Mouse (Mus musculus) hindbrain, embryonic 13.5 days (tissue): ENCODE measurements around the gene Nisch. TPM values are rescaled to one million over a fixed set of nuclear protein-coding genes. Genes with fewer than 3 reads are reported as not detected.

Source experiments
- ATAC-seq: fragments of 200-750 bp; cut with Nextera tagmentation; 2 replicates; pipeline ENCODE4 v1.8.0; 2017; ENCODE audit warnings: moderate TSS enrichment; ENCODE audit not compliant: low FRiP score
- H3K27ac ChIP-seq: fragments of 300-500 bp; sonication (generic); 2 replicates; pipeline ENCODE4 v1.5.1; 2015; ENCODE audit warnings: inconsistent platforms, mild to moderate bottlenecking, moderate library complexity
- H3K27me3 ChIP-seq: fragments of 300-500 bp; sonication (generic); 2 replicates; pipeline ENCODE4 v1.6.1; 2015; ENCODE audit warnings: mild to moderate bottlenecking, inconsistent platforms
- H3K36me3 ChIP-seq: fragments of 300-500 bp; sonication (generic); 2 replicates; pipeline ENCODE4 v1.6.1; 2015; ENCODE audit warnings: mild to moderate bottlenecking, inconsistent platforms
- H3K4me1 ChIP-seq: fragments of 300-500 bp; sonication (generic); replicated peaks from 2 replicates; pipeline ENCODE4 v1.6.1; 2015; ENCODE audit warnings: inconsistent platforms
- H3K4me2 ChIP-seq: fragments of 300-500 bp; sonication (generic); 2 replicates; pipeline ENCODE4 v1.6.1; 2015; ENCODE audit warnings: inconsistent platforms, mild to moderate bottlenecking, moderate library complexity
- H3K4me3 ChIP-seq: fragments of 300-500 bp; sonication (generic); 2 replicates; pipeline ENCODE4 v1.5.1; 2015; ENCODE audit warnings: mild to moderate bottlenecking, inconsistent platforms
- H3K9ac ChIP-seq: fragments of 300-500 bp; sonication (generic); 2 replicates; pipeline ENCODE4 v1.6.1; 2015; ENCODE audit warnings: mild to moderate bottlenecking, inconsistent platforms
- H3K9me3 ChIP-seq: fragments of 300-500 bp; sonication (generic); 2 replicates; pipeline ENCODE4 v1.6.1; 2016; ENCODE audit warnings: inconsistent platforms
- WGBS: fragments of 180-500 bp; shearing (Covaris S2); methylation state at CpG from one replicate; pipeline ENCODE4 v1.1.7; 2015; 5-methylcytosine and 5-hydroxymethylcytosine counted together
- polyA plus RNA-seq: library from polyadenylated mRNA; unstranded; fragments of >200 nt; fragmentation: Nextera tagmentation; extraction: Ambion mirVana; gene quantifications from 2 replicates; pipeline ENCODE4 v1.2.1, GENCODE M21; 2015

Gene Nisch
- polyA plus RNA-seq, 1 experiment from 2014 or later, result 315 TPM

DNA sequence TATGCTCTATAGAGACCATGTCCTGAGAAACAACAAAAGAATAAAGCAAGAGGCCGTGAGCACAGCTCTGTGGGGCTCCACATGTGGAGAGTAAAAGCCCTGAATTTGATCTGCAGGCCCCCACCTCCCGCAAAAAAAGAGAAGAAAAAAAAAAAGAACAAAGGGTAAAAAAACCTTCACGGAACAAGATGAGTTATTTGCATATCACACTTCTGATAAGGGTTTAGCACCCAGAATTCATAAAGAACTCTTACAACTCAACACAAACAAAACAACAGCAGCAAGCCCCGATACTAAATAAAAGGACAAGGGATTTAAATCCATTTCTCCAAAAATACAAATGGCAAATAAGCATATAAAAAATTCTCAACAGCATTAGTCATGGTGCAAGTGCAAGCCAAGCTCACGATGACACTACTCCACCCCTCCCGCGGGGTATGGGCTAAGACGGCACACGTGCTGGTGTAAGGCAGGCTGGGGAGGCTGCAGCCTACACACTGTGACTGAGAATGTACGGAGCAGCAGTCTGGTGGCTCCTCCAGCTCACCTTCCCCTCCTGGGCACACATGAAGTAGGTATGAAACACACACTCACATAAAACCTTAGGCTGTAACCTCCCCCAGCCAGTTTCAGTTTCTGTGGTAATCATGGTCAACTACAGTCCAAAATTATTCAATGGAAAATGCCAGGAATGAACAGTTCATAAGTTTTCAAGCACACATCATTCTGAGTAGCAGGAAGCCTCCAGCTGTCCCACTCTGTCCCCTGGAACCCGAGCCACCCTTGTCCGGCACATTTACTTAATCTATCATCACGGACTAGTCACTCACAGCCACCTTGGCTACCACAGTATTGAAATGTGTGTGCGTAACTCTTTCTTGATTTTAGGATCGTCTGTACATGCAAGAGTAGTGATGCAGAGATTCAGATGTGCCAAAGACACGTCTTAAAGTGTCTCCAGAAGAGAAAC is 18.9 kb downstream of the Nisch start:
- Histone ChIP-seq H3K36me3 (peaks cover 78% of the 10 kb centered on the region), H3K4me3 (no peak overlapping the region), H3K27ac (no peak overlapping the region), H3K9ac (no peak overlapping the region), H3K4me1 (peaks cover 25% of the 10 kb centered on the region), H3K9me3 (no peaks in the 10 kb centered on the region), H3K27me3 (no peaks in the 10 kb centered on the region), H3K4me2 (no peak overlapping the region)
- ATAC-seq, result no peak
- WGBS, result 64% methylated on average over 16 of the region's 16 CpGs

DNA sequence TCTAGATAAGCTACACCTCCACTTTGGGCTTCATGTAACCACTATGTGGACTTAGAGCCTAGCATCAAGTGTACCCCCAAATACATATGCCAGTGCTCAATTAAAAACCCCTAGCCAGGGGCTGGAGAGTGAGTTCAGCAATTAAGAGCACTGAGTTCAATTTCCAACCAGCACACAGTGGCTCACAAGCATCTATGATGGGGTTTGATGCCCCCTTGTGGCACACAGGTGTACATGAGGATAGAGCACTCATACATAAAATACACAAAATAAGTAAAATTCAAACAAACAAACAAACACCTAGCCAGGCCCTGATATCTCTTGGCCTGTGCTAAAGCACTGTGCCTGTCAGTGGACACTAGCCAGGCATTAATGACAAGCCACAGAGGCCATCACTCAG is 20.8 kb downstream of the Nisch start:
- Histone ChIP-seq H3K4me2 (no peak overlapping the region), H3K4me3 (no peak overlapping the region), H3K9me3 (no peaks in the 10 kb centered on the region), H3K27me3 (no peaks in the 10 kb centered on the region), H3K36me3 (peaks cover 80% of the 10 kb centered on the region), H3K27ac (no peak overlapping the region), H3K9ac (no peak overlapping the region), H3K4me1 (peaks cover 22% of the 10 kb centered on the region)
- ATAC-seq, result no peak

DNA sequence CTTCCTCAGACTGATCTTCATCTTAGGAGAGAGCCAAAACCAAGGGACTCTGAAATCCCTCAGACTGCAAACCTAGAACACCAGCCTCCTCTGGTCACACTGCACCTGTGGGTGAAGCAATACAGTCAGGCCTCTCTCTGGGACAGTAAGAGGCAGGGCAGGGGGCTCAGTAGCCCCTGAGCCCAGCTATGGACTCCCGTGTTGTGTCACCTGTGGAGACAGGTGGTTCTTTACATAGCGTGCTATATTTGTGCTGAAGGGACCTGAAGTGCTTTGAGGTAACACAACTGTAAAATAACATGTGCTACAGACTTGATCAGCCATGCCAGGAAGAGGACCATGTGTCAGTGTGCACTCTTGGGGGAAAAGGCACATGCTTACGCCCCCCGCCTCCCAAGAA is 21.2 kb downstream of the Nisch start:
- H3K36me3 ChIP-seq, result peaks cover 82% of the 10 kb centered on the region
- no peak for ATAC-seq

DNA sequence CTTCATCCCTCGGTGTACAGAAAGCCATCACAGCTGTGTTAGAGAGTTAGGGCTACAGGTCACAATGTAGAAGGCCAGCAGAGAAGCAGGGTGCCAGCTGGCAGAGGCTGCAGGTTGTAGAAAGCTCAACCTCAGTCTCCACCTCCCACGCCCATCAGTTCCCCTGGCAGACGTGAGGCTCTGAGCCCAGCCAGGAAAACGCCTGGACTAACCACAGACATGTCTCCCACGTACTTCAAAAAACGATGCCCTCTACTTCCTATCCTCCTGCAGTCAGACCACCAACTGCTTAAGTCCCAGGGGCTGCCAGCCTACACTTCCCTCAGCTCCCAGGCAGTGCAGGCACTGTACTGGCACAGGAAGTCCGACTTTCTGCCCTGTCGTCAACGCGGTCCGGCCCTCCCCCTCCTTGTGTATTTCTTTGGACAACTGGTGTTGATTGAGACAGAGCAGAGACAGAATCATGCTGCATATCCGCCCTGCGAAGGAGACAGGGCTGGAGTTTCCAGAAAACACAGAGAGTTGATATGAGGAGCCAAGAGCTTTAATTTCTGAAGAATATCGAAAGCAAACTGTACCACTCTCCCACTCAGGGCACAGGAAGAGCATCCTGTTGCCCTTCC is 21.7 kb downstream of the Nisch start:
- Histone ChIP-seq H3K36me3 (peaks cover 82% of the 10 kb centered on the region), H3K4me1 (peaks cover 18% of the 10 kb centered on the region), H3K9me3 (no peaks in the 10 kb centered on the region)

More for the DNA sequence above, 21.2 kb downstream of the Nisch start:
- Histone ChIP-seq H3K27ac (no peak overlapping the region), H3K9me3 (no peaks in the 10 kb centered on the region), H3K4me3 (no peak overlapping the region), H3K4me1 (peaks cover 22% of the 10 kb centered on the region), H3K4me2 (no peak overlapping the region), H3K27me3 (no peaks in the 10 kb centered on the region), H3K9ac (no peak overlapping the region)
- WGBS, result 96% methylated on average over 4 of the region's 4 CpGs

DNA sequence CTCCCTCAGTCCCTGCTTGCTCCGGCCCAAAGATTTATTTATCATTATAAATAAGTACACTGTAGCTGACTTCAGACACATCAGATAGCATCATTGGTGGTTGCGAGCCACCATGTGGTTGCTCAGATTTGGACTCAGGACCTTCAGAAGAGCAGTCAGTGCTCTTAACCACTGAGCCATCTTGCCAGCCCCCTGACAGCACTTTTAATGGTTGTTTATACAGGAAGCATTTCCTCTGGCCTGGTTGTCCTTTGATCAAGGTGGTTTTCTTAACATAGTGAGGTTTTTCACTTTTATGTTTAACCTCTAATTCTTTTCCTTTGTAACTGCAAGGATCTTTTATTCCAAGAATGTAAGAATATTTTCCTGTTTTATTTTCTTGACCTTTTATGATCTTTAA is 22.3 kb downstream of the Nisch start:
- H3K27ac ChIP-seq, result no peak overlapping the region
- no peak overlapping the region for H3K4me2 ChIP-seq
- ATAC-seq, result no peak
- H3K36me3 ChIP-seq, result peaks cover 82% of the 10 kb centered on the region
- H3K27me3 ChIP-seq, result no peaks in the 10 kb centered on the region
- H3K9me3 ChIP-seq, result no peaks in the 10 kb centered on the region
- no peak overlapping the region for H3K4me3 ChIP-seq
- 93% methylated on average over 2 of the region's 2 CpGs for WGBS
- peaks cover 16% of the 10 kb centered on the region for H3K4me1 ChIP-seq
- no peak overlapping the region for H3K9ac ChIP-seq

More for the DNA sequence above, 21.7 kb downstream of the Nisch start:
- H3K4me2 ChIP-seq, result no peak overlapping the region
- H3K9ac ChIP-seq, result no peak overlapping the region
- no peak overlapping the region for H3K4me3 ChIP-seq
- no peaks in the 10 kb centered on the region for H3K27me3 ChIP-seq
- WGBS, result 85% methylated on average over 14 of the region's 14 CpGs
- no peak for ATAC-seq
- no peak overlapping the region for H3K27ac ChIP-seq

DNA sequence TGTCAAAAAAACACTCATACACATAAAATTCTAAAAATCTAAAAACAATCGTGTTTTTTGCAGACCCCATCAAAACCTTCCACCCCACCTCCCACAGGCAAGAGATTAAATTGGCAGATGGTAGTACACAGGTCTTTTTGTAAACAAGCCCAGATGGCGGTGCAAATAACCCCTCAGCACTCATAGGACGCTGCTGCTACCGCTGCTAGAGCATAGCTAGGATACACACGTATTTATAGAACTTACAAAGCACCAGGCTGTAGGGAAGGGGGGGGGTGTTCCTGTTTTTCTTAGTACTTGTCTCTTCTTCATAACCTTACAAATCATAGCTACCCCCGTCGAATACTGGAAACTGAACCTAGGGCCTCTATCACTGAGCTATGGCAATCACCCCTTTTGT is 23.0 kb downstream of the Nisch start:
- WGBS, result 88% methylated on average over 7 of the region's 7 CpGs
- Histone ChIP-seq H3K27me3 (no peaks in the 10 kb centered on the region), H3K9ac (no peak overlapping the region), H3K9me3 (no peaks in the 10 kb centered on the region), H3K27ac (no peak overlapping the region), H3K4me1 (peaks cover 14% of the 10 kb centered on the region), H3K36me3 (peaks cover 83% of the 10 kb centered on the region), H3K4me3 (no peak overlapping the region), H3K4me2 (no peak overlapping the region)
- ATAC-seq, result no peak

DNA sequence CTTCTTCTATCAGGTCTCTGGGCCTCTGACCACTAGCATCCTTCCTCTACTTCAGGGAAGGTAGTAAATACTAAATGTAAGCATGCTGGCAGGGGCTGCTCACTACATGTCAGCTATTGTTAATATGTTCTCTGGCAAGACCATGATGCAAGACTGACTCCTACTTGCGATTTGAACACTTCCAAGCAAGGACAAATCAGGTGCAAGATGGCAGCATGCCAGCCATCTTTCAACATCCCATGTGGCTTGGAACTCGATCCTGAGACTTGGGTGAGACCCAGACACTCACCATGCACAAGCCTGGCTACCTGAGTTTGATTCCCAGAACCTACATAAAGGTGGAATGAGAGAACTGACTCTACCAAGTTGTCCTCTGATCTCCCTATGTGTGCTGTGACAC is 24.8 kb downstream of the Nisch start:
- peaks cover 89% of the 10 kb centered on the region for H3K36me3 ChIP-seq
- no peak for ATAC-seq
- H3K27me3 ChIP-seq, result no peaks in the 10 kb centered on the region
- no peak overlapping the region for H3K4me3 ChIP-seq
- H3K9me3 ChIP-seq, result no peaks in the 10 kb centered on the region
- no peak overlapping the region for H3K27ac ChIP-seq
- peaks cover 5% of the 10 kb centered on the region; the same call in 1 of the 2 replicates for H3K4me1 ChIP-seq
- no peak overlapping the region for H3K9ac ChIP-seq
- 86% methylated on average over 2 of the region's 2 CpGs for whole genome bisulfite sequencing
- no peak overlapping the region for H3K4me2 ChIP-seq

DNA sequence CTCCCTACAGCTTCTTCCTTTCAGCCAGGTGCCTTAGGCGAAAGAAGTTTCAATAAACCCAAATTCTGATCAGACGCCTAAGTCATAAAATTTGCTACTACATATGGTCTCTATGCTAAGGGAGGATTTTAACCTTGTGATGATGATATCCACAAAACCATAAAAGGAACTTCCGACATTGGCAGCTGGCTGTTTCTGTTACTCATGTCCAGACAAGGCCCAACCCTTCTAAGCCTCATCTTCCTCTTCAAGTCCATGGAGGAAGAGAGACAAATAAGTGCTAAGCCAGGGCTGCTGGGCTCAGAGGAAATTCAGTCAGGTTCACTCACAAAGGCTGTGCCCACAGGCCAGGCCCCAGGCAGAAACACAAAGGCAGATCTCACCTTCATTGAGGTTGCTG is 27.4 kb downstream of the Nisch start:
- Histone ChIP-seq H3K27ac (peak overlapping the region; percentile 4; the same call in 1 of the 2 replicates), H3K4me2 (no peak overlapping the region), H3K9me3 (no peaks in the 10 kb centered on the region), H3K4me1 (no peaks in the 10 kb centered on the region), H3K27me3 (no peaks in the 10 kb centered on the region), H3K36me3 (peaks cover 100% of the 10 kb centered on the region), H3K9ac (no peak overlapping the region), H3K4me3 (no peak overlapping the region)
- WGBS, result 96% methylated on average over 3 of the region's 3 CpGs
- no peak for ATAC-seq

DNA sequence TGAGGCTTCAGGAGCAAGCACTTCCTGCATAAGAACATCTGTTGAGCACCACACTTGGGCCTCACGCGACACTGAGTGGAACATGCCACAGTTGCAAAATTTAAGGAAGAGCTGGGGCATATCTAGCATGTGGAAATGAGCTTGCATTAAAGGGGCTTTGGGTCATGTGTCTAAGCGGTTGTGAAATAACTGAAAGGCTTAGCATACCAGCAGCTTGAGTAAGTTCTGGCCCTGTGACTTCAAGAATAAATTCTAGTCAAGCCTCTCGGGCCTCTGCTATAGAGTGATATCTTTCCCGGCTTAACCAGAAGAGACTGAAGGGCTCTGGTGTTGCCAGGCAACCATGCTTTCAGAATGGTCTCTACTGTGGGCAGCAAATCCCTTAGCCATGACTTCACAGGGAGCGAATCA is 28.0 kb downstream of the Nisch start:
- Histone ChIP-seq H3K27ac (peak overlapping the region; percentile 46), H3K36me3 (peaks cover 100% of the 10 kb centered on the region)
- ATAC-seq, result peak; percentile 66; the same call in 1 of the 2 replicates

DNA sequence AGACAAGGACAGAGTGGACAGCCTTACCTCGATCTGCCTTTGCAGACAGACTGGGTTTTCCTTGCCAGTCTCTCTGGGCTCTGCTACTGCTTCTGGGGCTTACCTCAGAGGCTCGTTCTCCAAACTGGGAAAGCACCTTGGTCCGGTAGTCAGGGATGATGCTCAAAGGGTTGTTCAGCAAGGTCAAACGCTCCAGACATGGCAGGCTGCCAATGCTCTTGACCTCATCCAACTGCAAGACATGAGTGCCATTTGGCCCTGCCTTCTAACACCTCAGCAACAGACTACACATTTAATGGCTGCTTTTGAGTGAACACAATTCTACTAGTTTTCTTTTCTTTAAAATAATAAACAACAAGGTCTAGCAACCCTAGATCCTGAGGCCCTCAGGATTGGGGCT is 30.1 kb downstream of the Nisch start:
- ATAC-seq, result no peak
- no peak overlapping the region for H3K9ac ChIP-seq
- no peak overlapping the region for H3K4me3 ChIP-seq
- peaks cover 100% of the 10 kb centered on the region for H3K36me3 ChIP-seq
- 89% methylated on average over 4 of the region's 4 CpGs for WGBS
- no peaks in the 10 kb centered on the region for H3K9me3 ChIP-seq
- H3K4me1 ChIP-seq, result no peaks in the 10 kb centered on the region
- H3K4me2 ChIP-seq, result no peak overlapping the region
- no peaks in the 10 kb centered on the region for H3K27me3 ChIP-seq
- H3K27ac ChIP-seq, result no peak overlapping the region

More for the DNA sequence above, 28.0 kb downstream of the Nisch start:
- H3K27me3 ChIP-seq, result no peaks in the 10 kb centered on the region
- H3K4me3 ChIP-seq, result no peak overlapping the region
- 66% methylated on average over 6 of the region's 6 CpGs for WGBS
- H3K4me2 ChIP-seq, result no peak overlapping the region
- H3K4me1 ChIP-seq, result no peaks in the 10 kb centered on the region
- H3K9ac ChIP-seq, result no peak overlapping the region
- no peaks in the 10 kb centered on the region for H3K9me3 ChIP-seq

DNA sequence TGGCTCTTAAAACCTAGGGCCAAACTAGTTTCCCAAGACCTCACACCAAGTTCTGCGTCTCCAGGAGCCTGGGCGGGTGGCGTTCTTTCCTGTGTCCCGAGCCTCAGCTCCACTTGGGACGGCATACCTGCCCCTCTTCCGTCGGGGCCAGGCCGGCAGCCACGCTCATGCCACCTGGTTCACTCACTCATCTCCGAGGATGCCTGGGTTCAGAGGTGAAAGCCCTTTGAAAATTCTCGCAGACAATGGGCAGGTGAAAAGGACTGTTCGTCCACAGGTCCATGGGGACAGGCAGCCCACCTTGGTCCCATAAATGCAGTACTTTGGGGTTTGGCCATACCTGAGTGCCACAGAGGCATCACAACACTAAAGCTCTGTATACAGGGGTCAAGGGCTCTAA is 32.6 kb downstream of the Nisch start:
- Histone ChIP-seq H3K27ac (no peak overlapping the region), H3K4me2 (no peak overlapping the region), H3K36me3 (peaks cover 100% of the 10 kb centered on the region), H3K4me3 (no peak overlapping the region), H3K27me3 (no peaks in the 10 kb centered on the region), H3K9me3 (no peaks in the 10 kb centered on the region), H3K4me1 (no peaks in the 10 kb centered on the region), H3K9ac (no peak overlapping the region)
- no peak for ATAC-seq
- 92% methylated on average over 12 of the region's 12 CpGs for WGBS

DNA sequence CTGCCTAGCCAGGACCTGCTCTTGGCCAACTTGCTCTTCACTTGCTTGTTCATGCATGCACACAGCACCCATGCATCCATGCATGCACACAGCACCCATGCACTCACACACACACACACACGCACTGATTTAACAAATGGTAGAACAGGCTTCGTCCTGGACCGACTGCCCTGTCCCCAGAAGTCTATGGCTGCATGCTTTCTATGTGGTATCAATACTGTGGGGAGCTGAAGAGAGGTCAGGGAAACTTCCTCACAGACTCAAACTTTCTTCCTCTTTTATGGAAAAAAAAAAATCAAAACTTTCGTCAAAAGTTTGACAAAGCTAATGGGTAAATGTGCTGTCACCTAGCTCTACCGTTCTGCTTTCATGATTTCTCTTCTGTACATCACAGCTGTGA is 33.2 kb downstream of the Nisch start:
- ATAC-seq, result no peak

More for the DNA sequence above, 33.2 kb downstream of the Nisch start:
- Histone ChIP-seq H3K4me2 (no peak overlapping the region), H3K9ac (no peak overlapping the region), H3K27me3 (no peaks in the 10 kb centered on the region), H3K4me1 (no peaks in the 10 kb centered on the region), H3K27ac (no peak overlapping the region), H3K9me3 (no peaks in the 10 kb centered on the region), H3K4me3 (no peak overlapping the region), H3K36me3 (peaks cover 100% of the 10 kb centered on the region)
- 91% methylated on average over 5 of the region's 5 CpGs for WGBS
